Mouse (Mus musculus): ENCODE data around the gene Atxn7l3b.

Atxn7l3b gene

DNA sequence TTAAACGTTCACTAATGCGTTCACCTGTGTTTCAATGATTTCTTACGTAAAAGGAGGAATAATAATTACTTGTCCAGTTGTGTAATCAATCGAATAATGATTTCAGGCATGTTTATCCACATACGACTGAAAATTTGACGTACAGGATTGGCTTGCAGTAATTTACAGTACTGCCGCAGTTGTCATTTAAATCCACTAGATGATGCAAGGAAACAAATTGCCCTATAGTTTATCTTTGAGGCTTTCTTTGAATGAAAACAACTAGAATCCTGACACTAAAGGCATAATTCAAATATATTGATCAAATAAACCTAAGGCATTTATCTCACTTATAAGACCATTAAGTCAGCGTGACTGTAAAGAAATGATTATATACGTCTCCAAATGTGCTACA is 418 bp upstream of the Atxn7l3b start:
- Histone ChIP-seq H3K27me3 (ENCODE audit: insufficient read depth, low read length) (no peaks in the 10 kb centered on the region), H3K9me3 (ENCODE audit: low read length) (no peaks in the 10 kb centered on the region)
- TF ChIP-seq CTCF (conservative IDR thresholded peaks at IDR 0.05; ENCODE audit: low read length) (no peak), NANOG (IDR thresholded peaks at IDR 0.05; ENCODE audit: borderline replicate concordance, low read length) (no peak), POU5F1 (IDR thresholded peaks at IDR 0.05; ENCODE audit: borderline replicate concordance, low read length) (no peak)

DNA sequence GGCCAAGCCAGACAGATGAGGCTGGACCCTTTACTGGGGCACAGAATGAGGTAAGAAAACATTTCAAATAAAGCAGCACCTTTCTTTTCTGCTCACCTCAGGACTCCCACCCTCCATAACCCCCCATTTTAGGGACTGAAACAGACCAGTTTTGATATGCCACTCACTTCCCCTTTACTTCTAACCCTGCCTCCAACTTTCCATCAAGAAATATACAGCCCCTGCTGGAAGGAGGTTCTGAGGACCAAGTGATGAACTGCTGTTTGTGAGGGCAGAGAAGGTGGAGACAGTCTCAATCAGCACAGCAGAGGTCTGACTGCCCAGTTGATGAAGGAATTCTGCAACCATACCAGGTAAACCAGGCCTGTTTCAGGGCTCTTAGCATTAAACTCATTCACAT is 1.8 kb downstream of the Atxn7l3b start:
- peaks cover 28% of the 10 kb centered on the region for H3K4me1 ChIP-seq (replicated peaks; ENCODE audit: low read depth, low read length)
- 0 out of 2 replicates have a peak overlapping the region, but pooled peaks have one; percentile 87 for H3K4me3 ChIP-seq (replicated peaks; ENCODE audit: low read length)
- no peaks in the 10 kb centered on the region for H3K9me3 ChIP-seq (ENCODE audit: low read length)

More for the DNA sequence above, 418 bp upstream of the Atxn7l3b start:
- Histone ChIP-seq H3K36me3 (ENCODE audit: insufficient read depth, low read length) (peaks cover 28% of the 10 kb centered on the region), H3K4me3 (replicated peaks; ENCODE audit: low read length) (peak overlapping the region; percentile 87), H3K4me1 (replicated peaks; ENCODE audit: low read depth, low read length) (peaks cover 28% of the 10 kb centered on the region)

DNA sequence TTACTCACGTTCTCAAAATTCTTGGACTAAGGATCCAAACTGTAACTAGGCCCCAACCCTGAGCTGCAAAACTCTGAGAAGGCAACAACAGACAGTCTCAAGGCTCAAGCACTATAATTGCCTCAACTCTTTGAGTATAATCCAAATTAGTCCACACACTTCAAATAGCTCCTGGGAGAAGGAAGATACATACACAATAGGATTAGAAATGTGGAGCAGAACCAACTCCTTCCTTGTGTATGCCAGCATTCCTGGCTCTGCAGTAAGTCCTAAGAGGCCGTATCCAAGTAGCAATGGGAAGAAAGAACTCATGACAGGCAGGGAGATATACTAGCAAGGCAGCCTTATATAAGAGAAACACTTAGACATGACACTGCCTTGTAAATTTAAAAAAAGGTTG is 2.5 kb downstream of the Atxn7l3b start:
- H3K4me1 ChIP-seq (replicated peaks; ENCODE audit: low read depth, low read length) = peaks cover 28% of the 10 kb centered on the region
- no peak overlapping the region for H3K4me3 ChIP-seq (replicated peaks; ENCODE audit: low read length)
- no peaks in the 10 kb centered on the region for H3K9me3 ChIP-seq (ENCODE audit: low read length)
- no peaks in the 10 kb centered on the region for H3K27me3 ChIP-seq (ENCODE audit: insufficient read depth, low read length)
- TF ChIP-seq POU5F1 (IDR thresholded peaks at IDR 0.05; ENCODE audit: borderline replicate concordance, low read length) (no peak), NANOG (IDR thresholded peaks at IDR 0.05; ENCODE audit: borderline replicate concordance, low read length) (no peak), CTCF (conservative IDR thresholded peaks at IDR 0.05; ENCODE audit: low read length) (no peak)
- H3K36me3 ChIP-seq (ENCODE audit: insufficient read depth, low read length) = peaks cover 28% of the 10 kb centered on the region

More for the DNA sequence above, 1.8 kb downstream of the Atxn7l3b start:
- no peak for TF ChIP-seq NANOG (IDR thresholded peaks at IDR 0.05; ENCODE audit: borderline replicate concordance, low read length)
- Histone ChIP-seq H3K36me3 (ENCODE audit: insufficient read depth, low read length) (peaks cover 28% of the 10 kb centered on the region), H3K27me3 (ENCODE audit: insufficient read depth, low read length) (no peaks in the 10 kb centered on the region)

DNA sequence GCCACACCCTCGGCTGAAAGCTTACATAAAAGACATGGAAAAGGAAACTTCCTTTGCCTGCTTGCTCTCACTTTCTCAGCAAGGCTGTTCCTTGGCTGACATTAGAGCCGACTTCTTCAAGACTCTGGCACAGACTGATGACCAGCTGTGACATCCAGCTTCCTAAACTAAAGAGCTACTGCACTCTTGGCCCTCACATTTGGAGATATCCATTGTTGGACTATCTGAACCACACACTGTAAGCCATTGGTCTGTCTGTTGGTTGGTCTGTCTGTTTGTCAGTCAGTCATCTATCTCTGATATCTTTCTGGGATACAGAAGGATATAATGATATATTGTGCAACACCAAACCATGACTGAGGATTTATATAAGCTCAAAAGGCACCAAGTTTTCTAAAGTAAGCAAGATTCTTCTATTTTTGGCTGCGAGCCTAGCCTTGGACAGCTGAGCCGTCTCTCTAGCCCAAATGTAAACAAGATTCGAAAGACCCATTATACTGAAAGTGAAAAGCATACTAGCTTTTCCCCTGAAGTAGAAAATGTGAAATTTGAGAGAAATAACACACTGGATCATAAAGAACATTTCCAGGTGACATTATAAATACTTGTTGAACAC is 12.1 kb downstream of the Atxn7l3b start:
- Histone ChIP-seq H3K9me3 (ENCODE audit: low read length) (no peaks in the 10 kb centered on the region), H3K36me3 (ENCODE audit: insufficient read depth, low read length) (no peaks in the 10 kb centered on the region), H3K4me1 (replicated peaks; ENCODE audit: low read depth, low read length) (no peaks in the 10 kb centered on the region), H3K4me3 (replicated peaks; ENCODE audit: low read length) (no peak overlapping the region), H3K27me3 (ENCODE audit: insufficient read depth, low read length) (no peaks in the 10 kb centered on the region)
- no peak for TF ChIP-seq CTCF (conservative IDR thresholded peaks at IDR 0.05; ENCODE audit: low read length)

DNA sequence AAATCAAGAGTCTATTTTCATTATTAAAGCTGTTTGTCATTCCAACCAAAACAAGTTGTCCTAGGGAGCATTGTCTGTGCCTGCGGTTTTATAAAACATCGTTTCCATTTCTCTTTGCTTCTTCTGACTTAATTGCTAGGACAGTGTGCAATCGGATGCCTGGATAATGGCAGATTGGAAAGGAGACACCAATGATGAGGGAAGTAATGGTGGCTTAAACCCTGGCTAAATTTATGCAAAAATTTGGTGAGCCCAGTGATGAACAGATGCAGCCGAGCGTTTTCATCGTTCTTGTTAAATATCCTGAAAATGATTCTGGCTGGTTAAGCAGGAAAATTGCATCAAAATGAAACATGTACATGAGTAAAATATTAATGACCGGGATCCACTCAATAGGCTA is 28.6 kb downstream of the Atxn7l3b start:
- no peak for TF ChIP-seq CTCF (conservative IDR thresholded peaks at IDR 0.05; ENCODE audit: low read length)
- no peak for TF ChIP-seq POU5F1 (IDR thresholded peaks at IDR 0.05; ENCODE audit: borderline replicate concordance, low read length)
- no peak for TF ChIP-seq NANOG (IDR thresholded peaks at IDR 0.05; ENCODE audit: borderline replicate concordance, low read length)
- Histone ChIP-seq H3K36me3 (ENCODE audit: insufficient read depth, low read length) (no peaks in the 10 kb centered on the region), H3K27me3 (ENCODE audit: insufficient read depth, low read length) (no peaks in the 10 kb centered on the region), H3K4me3 (replicated peaks; ENCODE audit: low read length) (no peak overlapping the region), H3K4me1 (replicated peaks; ENCODE audit: low read depth, low read length) (no peaks in the 10 kb centered on the region), H3K9me3 (ENCODE audit: low read length) (no peaks in the 10 kb centered on the region)

DNA sequence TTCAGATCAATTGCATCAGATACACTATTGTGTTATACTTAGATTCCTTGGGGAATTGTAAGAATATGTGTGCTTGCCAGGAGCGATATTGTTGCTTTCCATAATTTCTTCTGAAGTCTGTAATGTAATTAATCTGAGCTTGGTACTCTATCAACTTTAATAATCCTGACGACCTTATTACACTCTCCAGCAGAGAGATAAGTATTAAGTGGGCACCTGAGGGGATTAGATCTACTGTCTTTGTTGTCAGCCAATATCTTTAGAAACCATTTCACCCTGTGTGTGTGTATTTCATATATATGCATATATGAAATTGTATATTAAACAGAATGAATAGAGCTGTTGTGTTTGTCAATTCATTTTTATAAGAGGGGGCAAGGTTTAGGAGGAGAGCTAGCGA is 29.0 kb downstream of the Atxn7l3b start:
- Histone ChIP-seq H3K9me3 (ENCODE audit: low read length) (no peaks in the 10 kb centered on the region), H3K27me3 (ENCODE audit: insufficient read depth, low read length) (no peaks in the 10 kb centered on the region), H3K4me3 (replicated peaks; ENCODE audit: low read length) (no peak overlapping the region), H3K4me1 (replicated peaks; ENCODE audit: low read depth, low read length) (no peaks in the 10 kb centered on the region), H3K36me3 (ENCODE audit: insufficient read depth, low read length) (no peaks in the 10 kb centered on the region)
- TF ChIP-seq POU5F1 (IDR thresholded peaks at IDR 0.05; ENCODE audit: borderline replicate concordance, low read length) (no peak), NANOG (IDR thresholded peaks at IDR 0.05; ENCODE audit: borderline replicate concordance, low read length) (no peak), CTCF (conservative IDR thresholded peaks at IDR 0.05; ENCODE audit: low read length) (no peak)

DNA sequence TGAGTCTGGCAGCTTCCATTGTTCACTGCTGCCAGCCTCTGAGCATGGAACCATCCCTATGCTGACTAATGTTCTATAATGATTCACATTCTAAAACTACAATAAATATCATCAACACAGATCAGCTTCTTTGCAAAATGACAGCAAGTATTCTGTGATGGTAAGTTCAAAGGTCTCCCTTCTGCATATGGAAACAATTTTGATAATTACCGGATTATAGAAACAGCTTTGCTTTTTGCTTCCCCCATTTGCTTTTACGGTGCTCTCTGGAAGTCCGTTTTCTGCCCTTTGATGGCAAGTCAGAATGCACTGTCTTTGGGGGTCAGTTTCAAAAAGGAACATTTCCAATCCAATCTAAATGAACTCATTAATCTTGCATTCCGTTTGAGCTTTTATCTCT is 32.2 kb downstream of the Atxn7l3b start:
- H3K4me3 ChIP-seq (replicated peaks; ENCODE audit: low read length) = no peak overlapping the region
- TF ChIP-seq CTCF (conservative IDR thresholded peaks at IDR 0.05; ENCODE audit: low read length) (no peak), POU5F1 (IDR thresholded peaks at IDR 0.05; ENCODE audit: borderline replicate concordance, low read length) (no peak), NANOG (IDR thresholded peaks at IDR 0.05; ENCODE audit: borderline replicate concordance, low read length) (no peak)
- H3K36me3 ChIP-seq (ENCODE audit: insufficient read depth, low read length) = no peaks in the 10 kb centered on the region
- H3K27me3 ChIP-seq (ENCODE audit: insufficient read depth, low read length) = no peaks in the 10 kb centered on the region
- H3K9me3 ChIP-seq (ENCODE audit: low read length) = no peaks in the 10 kb centered on the region
- H3K4me1 ChIP-seq (replicated peaks; ENCODE audit: low read depth, low read length) = no peaks in the 10 kb centered on the region

DNA sequence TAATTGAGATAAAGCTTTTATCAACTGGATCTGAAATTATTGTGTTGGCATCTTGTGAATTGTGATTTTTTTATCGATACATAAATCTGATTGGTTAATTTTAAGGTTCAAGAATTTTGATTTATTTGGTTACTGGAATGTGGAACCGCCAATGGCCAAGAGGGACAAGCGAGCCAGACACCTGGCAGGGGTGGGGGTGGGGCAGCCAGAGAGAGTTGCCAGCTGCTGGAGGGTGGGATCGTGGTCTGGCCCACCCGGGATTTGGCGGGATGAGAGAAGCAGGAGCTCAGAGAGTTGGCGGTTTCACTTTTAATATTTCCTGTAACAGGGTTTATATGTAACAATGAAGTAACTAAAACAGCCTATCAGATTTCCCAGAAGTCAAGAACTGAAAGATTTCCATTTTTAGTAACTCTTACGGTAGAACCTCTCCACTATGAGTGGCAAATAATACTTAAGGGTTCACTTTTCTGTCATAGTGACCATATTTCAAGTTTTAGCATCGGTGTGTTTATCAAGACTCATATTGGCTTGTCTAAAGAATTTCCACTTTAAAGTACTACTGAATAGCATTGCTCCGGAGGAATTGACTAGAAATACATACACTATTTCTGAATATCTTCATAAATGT is 35.1 kb downstream of the Atxn7l3b start:
- Histone ChIP-seq H3K4me3 (replicated peaks; ENCODE audit: low read length) (no peak overlapping the region), H3K4me1 (replicated peaks; ENCODE audit: low read depth, low read length) (no peaks in the 10 kb centered on the region), H3K9me3 (ENCODE audit: low read length) (no peaks in the 10 kb centered on the region), H3K36me3 (ENCODE audit: insufficient read depth, low read length) (no peaks in the 10 kb centered on the region), H3K27me3 (ENCODE audit: insufficient read depth, low read length) (no peaks in the 10 kb centered on the region)
- TF ChIP-seq POU5F1 (IDR thresholded peaks at IDR 0.05; ENCODE audit: borderline replicate concordance, low read length) (no peak), CTCF (conservative IDR thresholded peaks at IDR 0.05; ENCODE audit: low read length) (no peak), NANOG (IDR thresholded peaks at IDR 0.05; ENCODE audit: borderline replicate concordance, low read length) (no peak)

DNA sequence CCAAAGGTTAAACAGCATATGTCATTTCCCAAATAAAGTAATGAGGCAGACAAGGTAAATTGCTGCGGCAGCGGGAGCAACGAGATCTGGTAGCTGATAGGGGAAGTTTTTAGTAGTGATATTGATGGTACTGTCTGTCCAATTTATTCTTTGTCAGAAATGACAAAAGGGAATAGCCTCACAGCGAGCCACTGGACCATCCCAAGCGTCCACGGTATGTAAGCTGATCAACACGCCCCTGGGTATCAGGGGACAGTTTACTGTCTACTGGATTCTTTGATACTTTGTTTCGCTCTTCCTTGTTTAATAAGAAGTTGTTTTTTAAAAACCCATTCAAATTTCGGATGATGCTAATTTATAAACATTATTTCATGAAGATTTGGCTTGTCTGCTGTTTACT is 44.7 kb downstream of the Atxn7l3b start:
- Histone ChIP-seq H3K4me1 (replicated peaks; ENCODE audit: low read depth, low read length) (peaks cover 4% of the 10 kb centered on the region; the same call in 1 of the 2 replicates), H3K4me3 (replicated peaks; ENCODE audit: low read length) (no peak overlapping the region), H3K9me3 (ENCODE audit: low read length) (no peaks in the 10 kb centered on the region), H3K36me3 (ENCODE audit: insufficient read depth, low read length) (no peaks in the 10 kb centered on the region), H3K27me3 (ENCODE audit: insufficient read depth, low read length) (no peaks in the 10 kb centered on the region)
- no peak for TF ChIP-seq NANOG (IDR thresholded peaks at IDR 0.05; ENCODE audit: borderline replicate concordance, low read length)
- TF ChIP-seq POU5F1 (IDR thresholded peaks at IDR 0.05; ENCODE audit: borderline replicate concordance, low read length) = no peak
- no peak for TF ChIP-seq CTCF (conservative IDR thresholded peaks at IDR 0.05; ENCODE audit: low read length)
